Mouse (Mus musculus) lung, adult 2 months (tissue): ENCODE measurements at regions not wholly inside any gene's neighbourhood (a gene's known extent, or its start where the extent isn't known, plus 50 kb on each side); places are given as distances from the start of the nearest gene placed in this dataset.

Experiments
- DNase-seq: peaks from one replicate; pipeline ENCODE4 v3.0.0; 2022
- H3K4me1 ChIP-seq: fragments of 200-500 bp; 2 replicates; pipeline ENCODE4 v1.6.1; 2011; ENCODE audit warnings: low read length; ENCODE audit not compliant: control insufficient read depth, insufficient read depth
- H3K4me3 ChIP-seq: fragments of 200-500 bp; replicated peaks from 2 replicates; pipeline ENCODE3; 2011; ENCODE audit warnings: low read depth, mild to moderate bottlenecking, control low read depth, low read length; ENCODE audit errors: extremely low read depth
- CTCF ChIP-seq: fragments of 200-500 bp; IDR thresholded peaks from 2 replicates; pipeline ENCODE4 v1.5.1; 2011; ENCODE audit warnings: mild to moderate bottlenecking, low read length, control low read depth; ENCODE audit not compliant: insufficient read depth
- POLR2A ChIP-seq: fragments of 200-500 bp; IDR thresholded peaks from 2 replicates; pipeline ENCODE4 v1.6.1; 2011; ENCODE audit warnings: low read depth, mild to moderate bottlenecking, control low read depth, low read length, borderline replicate concordance; ENCODE audit errors: extremely low read depth
- WGBS: fragments of 180-500 bp; shearing (Covaris S2); methylation state at CpG from one replicate; pipeline ENCODE4 v1.1.7; 2018; 5-methylcytosine and 5-hydroxymethylcytosine counted together

GRCm38 (mm10) chr2:9367801-9368584 is 513.1 kb upstream of the 4930412O13Rik start:
- no peaks in the 10 kb centered on the region for H3K4me1 ChIP-seq
- no peak for DNase-seq
- 85% methylated on average over 8 of the region's 8 CpGs for WGBS
- H3K4me3 ChIP-seq: no peak overlapping the region
- TF ChIP-seq CTCF: no peak
- TF ChIP-seq POLR2A: no peak

- H3K4me3 ChIP-seq: no peak overlapping the region
- TF ChIP-seq CTCF (no peak), POLR2A (no peak)
- DNase-seq: no peak
- 70% methylated on average over 4 of the region's 4 CpGs for WGBS
- no peaks in the 10 kb centered on the region for H3K4me1 ChIP-seq
Measured at GRCm38 (mm10) chr2:9369572-9369971, 511.5 kb upstream of the 4930412O13Rik start.

- WGBS: 88% methylated on average over 2 of the region's 2 CpGs
- TF ChIP-seq POLR2A: no peak
- Histone ChIP-seq H3K4me1 (no peaks in the 10 kb centered on the region), H3K4me3 (no peak overlapping the region)
- DNase-seq: no peak
Measured at GRCm38 (mm10) chr2:9386566-9386965, 494.5 kb upstream of the 4930412O13Rik start.

GRCm38 (mm10) chr2:9388058-9388457 is 493.0 kb upstream of the 4930412O13Rik start:
- Histone ChIP-seq H3K4me1 (no peaks in the 10 kb centered on the region), H3K4me3 (no peak overlapping the region)
- no peak for DNase-seq
- whole genome bisulfite sequencing: 54% methylated on average over 3 of the region's 3 CpGs
- TF ChIP-seq POLR2A (no peak), CTCF (no peak)

GRCm38 (mm10) chr2:9395379-9395999 is 485.6 kb upstream of the 4930412O13Rik start:
- DNase-seq: no peak
- no peak for TF ChIP-seq CTCF
- TF ChIP-seq POLR2A: no peak
- 79% methylated on average over 9 of the region's 9 CpGs for WGBS
- Histone ChIP-seq H3K4me3 (no peak overlapping the region), H3K4me1 (no peaks in the 10 kb centered on the region)

GRCm38 (mm10) chr2:9401461-9401860 is 479.6 kb upstream of the 4930412O13Rik start:
- DNase-seq: no peak
- WGBS: 68% methylated on average over 7 of the region's 7 CpGs
- TF ChIP-seq CTCF (no peak), POLR2A (no peak)
- Histone ChIP-seq H3K4me3 (no peak overlapping the region), H3K4me1 (no peaks in the 10 kb centered on the region)

- no peak for DNase-seq
- Histone ChIP-seq H3K4me1 (no peaks in the 10 kb centered on the region), H3K4me3 (no peak overlapping the region)
- TF ChIP-seq CTCF: no peak
- TF ChIP-seq POLR2A: no peak
- WGBS: 66% methylated on average over 2 of the region's 2 CpGs
Measured at GRCm38 (mm10) chr2:9402281-9402680, 478.8 kb upstream of the 4930412O13Rik start.

GRCm38 (mm10) chr2:9409075-9409474 is 472.0 kb upstream of the 4930412O13Rik start:
- Histone ChIP-seq H3K4me1 (no peaks in the 10 kb centered on the region), H3K4me3 (no peak overlapping the region)
- TF ChIP-seq POLR2A: no peak
- TF ChIP-seq CTCF: no peak
- DNase-seq: no peak
- 56% methylated on average over 7 of the region's 7 CpGs for WGBS

- no peak for TF ChIP-seq POLR2A
- no peak for TF ChIP-seq CTCF
- Histone ChIP-seq H3K4me1 (no peaks in the 10 kb centered on the region), H3K4me3 (no peak overlapping the region)
- 77% methylated on average over 8 of the region's 8 CpGs for WGBS
- DNase-seq: no peak
Measured at GRCm38 (mm10) chr2:9422686-9423085, 458.4 kb upstream of the 4930412O13Rik start.

- H3K4me1 ChIP-seq: no peaks in the 10 kb centered on the region
- WGBS: 60% methylated on average over 7 of the region's 7 CpGs
- DNase-seq: no peak
- no peak overlapping the region for H3K4me3 ChIP-seq
- no peak for TF ChIP-seq POLR2A
- no peak for TF ChIP-seq CTCF
Measured at GRCm38 (mm10) chr2:9423534-9423933, 457.5 kb upstream of the 4930412O13Rik start.
